In genomic region chr7:27900601-27901000, GRCm38 (mm10) we compare ENCODE assay signal across 17 mouse cellular contexts.
"Had no signal": no experiment of that assay in that cellular context is flagged by ENCODE, and none has a peak within 500 bp of the region (broad histone marks: within the 10 kb centered on the region; RNA-seq: fewer than 3 reads in every experiment).

No protein-coding gene starts in this region.

- H3K9me3 ChIP-seq: lung, embryonic 15.5 days; stomach, embryonic 15.5 days had no signal

- H3K27me3 ChIP-seq: lung, embryonic 15.5 days; megakaryocyte, embryonic 14.5 days; midbrain, embryonic 13.5 days; midbrain, embryonic 15.5 days; neural tube, embryonic 12.5 days; stomach, embryonic 15.5 days had no signal

- DNase-seq: lung, adult 2 months; lung, postnatal 14 days; lung, postnatal 36 days; right cerebral cortex, postnatal 14 days; thymus, adult 2 months; thymus, postnatal 25 days; thymus, postnatal 4 days had no signal

- H3K36me3 ChIP-seq: lung, embryonic 15.5 days; midbrain, embryonic 13.5 days; midbrain, embryonic 15.5 days; neural tube, embryonic 12.5 days; stomach, embryonic 15.5 days had no signal

- ATAC-seq: lung, postnatal 0 days; midbrain, embryonic 13.5 days; midbrain, embryonic 15.5 days had no signal

- H3K4me2 ChIP-seq: lung, embryonic 15.5 days; midbrain, embryonic 11.5 days; midbrain, embryonic 13.5 days; midbrain, embryonic 15.5 days; neural tube, embryonic 12.5 days; stomach, embryonic 15.5 days had no signal

- H3K4me3 ChIP-seq: lung, embryonic 15.5 days; megakaryocyte, embryonic 14.5 days; midbrain, embryonic 13.5 days; midbrain, embryonic 15.5 days; neural tube, embryonic 12.5 days; stomach, embryonic 15.5 days had no signal

- H3K9ac ChIP-seq: lung, embryonic 15.5 days; midbrain, embryonic 13.5 days; midbrain, embryonic 15.5 days; neural tube, embryonic 12.5 days; stomach, embryonic 15.5 days had no signal

- H3K27ac ChIP-seq: lung, embryonic 15.5 days; macrophage; midbrain, embryonic 13.5 days; midbrain, embryonic 15.5 days; neural tube, embryonic 12.5 days; stomach, embryonic 15.5 days; stomach, postnatal 0 days had no signal

- H3K4me1 ChIP-seq: lung, embryonic 15.5 days; megakaryocyte, embryonic 14.5 days; midbrain, embryonic 13.5 days; midbrain, embryonic 15.5 days; neural tube, embryonic 12.5 days; stomach, embryonic 15.5 days had no signal
